Mouse (Mus musculus): ENCODE results near the gene Ticam1. TPM values are rescaled to one million over a fixed set of nuclear protein-coding genes. Genes with fewer than 3 reads are reported as not detected.

Ticam1 gene
- polyA plus RNA-seq, 1 experiment from 2014 or later = 2.9 TPM

DNA sequence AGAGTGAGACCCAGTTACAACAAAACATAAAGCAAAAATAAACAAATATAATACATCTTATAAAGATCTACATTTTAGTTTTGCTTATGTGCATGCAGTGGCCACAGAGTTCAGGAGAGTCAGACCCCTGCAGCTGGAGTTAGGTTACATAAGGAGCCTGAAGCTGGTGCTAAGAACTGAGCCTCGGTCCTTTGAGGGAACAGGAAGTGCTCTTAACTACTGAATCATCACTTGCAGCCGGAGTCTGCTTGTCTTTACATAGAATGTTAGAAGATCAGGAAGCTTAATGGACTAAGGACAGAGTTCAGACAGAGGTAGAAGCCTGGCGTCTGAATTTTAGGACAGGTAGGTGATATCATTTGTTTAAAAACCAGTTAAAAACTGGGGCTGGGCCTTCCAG lies 12.3 kb upstream of the Ticam1 start:
- H3K27me3 ChIP-seq (ENCODE audit: control insufficient read depth, insufficient read depth, low read length) = no peaks in the 10 kb centered on the region
- H3K9ac ChIP-seq (replicated peaks; ENCODE audit: low read length) = peak overlapping the region; percentile 70; the same call in 1 of the 2 replicates
- no peaks in the 10 kb centered on the region for H3K9me3 ChIP-seq (replicated peaks; ENCODE audit: control insufficient read depth, low read length)
- DNase-seq (ENCODE audit: low spot score) (no peak), ATAC-seq (replicated peaks; ENCODE audit: insufficient number of reproducible peaks, low FRiP score, low TSS enrichment, low read depth) (no peak)
- peak overlapping the region; percentile 87; the same call in 1 of the 2 replicates for H3K27ac ChIP-seq (replicated peaks; ENCODE audit: low read depth, low read length)
- peaks cover 3% of the 10 kb centered on the region; the same call in 1 of the 2 replicates for H3K4me1 ChIP-seq (ENCODE audit: control insufficient read depth, insufficient read depth, low read length)
- H3K36me3 ChIP-seq (replicated peaks; ENCODE audit: control insufficient read depth, insufficient read depth, low read depth, low read length) = peaks cover 3% of the 10 kb centered on the region
- H3K4me3 ChIP-seq (ENCODE audit: low read depth, low read length) = peak overlapping the region; percentile 52
- peak overlapping the region; percentile 81; the same call in 1 of the 2 replicates for H3K4me2 ChIP-seq (ENCODE audit: low read depth, low read length)
- 33% methylated on average over 3 of the region's 3 CpGs for WGBS

GRCm38 (mm10) chr17:56287830-56288229 lies 11.2 kb upstream of the Ticam1 start:
- Histone ChIP-seq H3K36me3 (replicated peaks; ENCODE audit: control insufficient read depth, insufficient read depth, low read depth, low read length) (peaks cover 3% of the 10 kb centered on the region), H3K4me2 (ENCODE audit: low read depth, low read length) (no peak overlapping the region), H3K27me3 (ENCODE audit: control insufficient read depth, insufficient read depth, low read length) (no peaks in the 10 kb centered on the region), H3K27ac (replicated peaks; ENCODE audit: low read depth, low read length) (no peak overlapping the region), H3K9me3 (replicated peaks; ENCODE audit: control insufficient read depth, low read length) (no peaks in the 10 kb centered on the region), H3K9ac (replicated peaks; ENCODE audit: low read length) (no peak overlapping the region), H3K4me1 (ENCODE audit: control insufficient read depth, insufficient read depth, low read length) (peaks cover 3% of the 10 kb centered on the region; the same call in 1 of the 2 replicates), H3K4me3 (ENCODE audit: low read depth, low read length) (no peak overlapping the region)
- 70% methylated on average over 3 of the region's 3 CpGs for WGBS
- DNase-seq (ENCODE audit: low spot score) (no peak), ATAC-seq (replicated peaks; ENCODE audit: insufficient number of reproducible peaks, low FRiP score, low TSS enrichment, low read depth) (no peak)

- H3K4me1 ChIP-seq (ENCODE audit: control insufficient read depth, insufficient read depth, low read length) = peaks cover 3% of the 10 kb centered on the region; the same call in 1 of the 2 replicates
- H3K27me3 ChIP-seq (ENCODE audit: control insufficient read depth, insufficient read depth, low read length) = no peaks in the 10 kb centered on the region
- peaks cover 7% of the 10 kb centered on the region for H3K36me3 ChIP-seq (replicated peaks; ENCODE audit: control insufficient read depth, insufficient read depth, low read depth, low read length)
Observed at GRCm38 (mm10) chr17:56285995-56286394, 9.4 kb upstream of the Ticam1 start.

GRCm38 (mm10) chr17:56283316-56283715 lies 6.7 kb upstream of the Ticam1 start:
- WGBS = 95% methylated on average over 8 of the region's 8 CpGs
- ATAC-seq (replicated peaks; ENCODE audit: insufficient number of reproducible peaks, low FRiP score, low TSS enrichment, low read depth) (no peak), DNase-seq (ENCODE audit: low spot score) (no peak)
- no peak overlapping the region for H3K4me3 ChIP-seq (ENCODE audit: low read depth, low read length)
- peaks cover 3% of the 10 kb centered on the region; the same call in 1 of the 2 replicates for H3K4me1 ChIP-seq (ENCODE audit: control insufficient read depth, insufficient read depth, low read length)
- H3K9me3 ChIP-seq (replicated peaks; ENCODE audit: control insufficient read depth, low read length) = no peaks in the 10 kb centered on the region
- H3K4me2 ChIP-seq (ENCODE audit: low read depth, low read length) = no peak overlapping the region
- no peak overlapping the region for H3K27ac ChIP-seq (replicated peaks; ENCODE audit: low read depth, low read length)
- H3K27me3 ChIP-seq (ENCODE audit: control insufficient read depth, insufficient read depth, low read length) = no peaks in the 10 kb centered on the region
- no peak overlapping the region for H3K9ac ChIP-seq (replicated peaks; ENCODE audit: low read length)
- peaks cover 7% of the 10 kb centered on the region for H3K36me3 ChIP-seq (replicated peaks; ENCODE audit: control insufficient read depth, insufficient read depth, low read depth, low read length)

More at GRCm38 (mm10) chr17:56285995-56286394, 9.4 kb upstream of the Ticam1 start:
- WGBS = 92% methylated on average over 11 of the region's 11 CpGs
- DNase-seq (ENCODE audit: low spot score) = no peak
- H3K27ac ChIP-seq (replicated peaks; ENCODE audit: low read depth, low read length) = no peak overlapping the region
- H3K9me3 ChIP-seq (replicated peaks; ENCODE audit: control insufficient read depth, low read length) = no peaks in the 10 kb centered on the region
- H3K4me3 ChIP-seq (ENCODE audit: low read depth, low read length) = no peak overlapping the region
- no peak overlapping the region for H3K4me2 ChIP-seq (ENCODE audit: low read depth, low read length)
- no peak for ATAC-seq (replicated peaks; ENCODE audit: insufficient number of reproducible peaks, low FRiP score, low TSS enrichment, low read depth)
- H3K9ac ChIP-seq (replicated peaks; ENCODE audit: low read length) = no peak overlapping the region

DNA sequence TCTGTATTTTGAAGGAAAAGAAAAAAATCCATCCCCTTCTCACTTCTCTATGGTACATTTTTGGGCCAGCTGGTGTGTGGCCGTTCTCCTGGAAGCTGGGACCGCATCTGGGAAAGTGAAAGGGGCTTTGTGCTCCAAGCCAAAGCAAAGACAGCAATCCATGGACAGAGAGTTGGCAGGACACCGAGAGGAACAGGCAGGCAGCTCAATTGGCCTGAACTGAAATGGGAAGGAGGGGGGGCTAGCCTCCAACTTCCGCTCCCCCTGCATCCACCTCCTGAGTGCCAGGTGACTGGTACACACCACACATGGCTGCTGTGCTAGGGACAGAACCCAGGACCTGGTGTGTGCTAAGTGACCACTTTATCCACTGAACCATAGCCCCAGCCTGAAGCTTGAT lies 6.2 kb upstream of the Ticam1 start:
- H3K4me3 ChIP-seq (ENCODE audit: low read depth, low read length) = no peak overlapping the region
- peaks cover 3% of the 10 kb centered on the region; the same call in 1 of the 2 replicates for H3K4me1 ChIP-seq (ENCODE audit: control insufficient read depth, insufficient read depth, low read length)
- 89% methylated on average over 4 of the region's 4 CpGs for WGBS
- no peaks in the 10 kb centered on the region for H3K27me3 ChIP-seq (ENCODE audit: control insufficient read depth, insufficient read depth, low read length)
- no peak overlapping the region for H3K4me2 ChIP-seq (ENCODE audit: low read depth, low read length)
- ATAC-seq (replicated peaks; ENCODE audit: insufficient number of reproducible peaks, low FRiP score, low TSS enrichment, low read depth) (no peak), DNase-seq (ENCODE audit: low spot score) (no peak)
- H3K27ac ChIP-seq (replicated peaks; ENCODE audit: low read depth, low read length) = no peak overlapping the region
- H3K9me3 ChIP-seq (replicated peaks; ENCODE audit: control insufficient read depth, low read length) = no peaks in the 10 kb centered on the region
- peaks cover 7% of the 10 kb centered on the region for H3K36me3 ChIP-seq (replicated peaks; ENCODE audit: control insufficient read depth, insufficient read depth, low read depth, low read length)
- no peak overlapping the region for H3K9ac ChIP-seq (replicated peaks; ENCODE audit: low read length)

GRCm38 (mm10) chr17:56281193-56281592 lies 4.6 kb upstream of the Ticam1 start:
- Histone ChIP-seq H3K9ac (replicated peaks; ENCODE audit: low read length) (no peak overlapping the region), H3K27me3 (ENCODE audit: control insufficient read depth, insufficient read depth, low read length) (no peaks in the 10 kb centered on the region), H3K36me3 (replicated peaks; ENCODE audit: control insufficient read depth, insufficient read depth, low read depth, low read length) (peaks cover 7% of the 10 kb centered on the region), H3K4me3 (ENCODE audit: low read depth, low read length) (no peak overlapping the region), H3K9me3 (replicated peaks; ENCODE audit: control insufficient read depth, low read length) (no peaks in the 10 kb centered on the region), H3K4me1 (ENCODE audit: control insufficient read depth, insufficient read depth, low read length) (no peaks in the 10 kb centered on the region), H3K27ac (replicated peaks; ENCODE audit: low read depth, low read length) (no peak overlapping the region), H3K4me2 (ENCODE audit: low read depth, low read length) (no peak overlapping the region)
- DNase-seq (ENCODE audit: low spot score) = no peak
- 90% methylated on average over 12 of the region's 12 CpGs for WGBS
- ATAC-seq (replicated peaks; ENCODE audit: insufficient number of reproducible peaks, low FRiP score, low TSS enrichment, low read depth) = no peak

GRCm38 (mm10) chr17:56279481-56280155 lies 3.0 kb upstream of the Ticam1 start:
- Histone ChIP-seq H3K27ac (replicated peaks; ENCODE audit: low read depth, low read length) (no peak overlapping the region), H3K4me1 (ENCODE audit: control insufficient read depth, insufficient read depth, low read length) (no peaks in the 10 kb centered on the region; the same call in 1 of the 2 replicates), H3K9me3 (replicated peaks; ENCODE audit: control insufficient read depth, low read length) (no peaks in the 10 kb centered on the region), H3K9ac (replicated peaks; ENCODE audit: low read length) (no peak overlapping the region), H3K36me3 (replicated peaks; ENCODE audit: control insufficient read depth, insufficient read depth, low read depth, low read length) (peaks cover 7% of the 10 kb centered on the region), H3K27me3 (ENCODE audit: control insufficient read depth, insufficient read depth, low read length) (no peaks in the 10 kb centered on the region), H3K4me3 (ENCODE audit: low read depth, low read length) (no peak overlapping the region), H3K4me2 (ENCODE audit: low read depth, low read length) (no peak overlapping the region)
- 87% methylated on average over 12 of the region's 12 CpGs for WGBS
- DNase-seq (ENCODE audit: low spot score) (no peak), ATAC-seq (replicated peaks; ENCODE audit: insufficient number of reproducible peaks, low FRiP score, low TSS enrichment, low read depth) (no peak)

DNA sequence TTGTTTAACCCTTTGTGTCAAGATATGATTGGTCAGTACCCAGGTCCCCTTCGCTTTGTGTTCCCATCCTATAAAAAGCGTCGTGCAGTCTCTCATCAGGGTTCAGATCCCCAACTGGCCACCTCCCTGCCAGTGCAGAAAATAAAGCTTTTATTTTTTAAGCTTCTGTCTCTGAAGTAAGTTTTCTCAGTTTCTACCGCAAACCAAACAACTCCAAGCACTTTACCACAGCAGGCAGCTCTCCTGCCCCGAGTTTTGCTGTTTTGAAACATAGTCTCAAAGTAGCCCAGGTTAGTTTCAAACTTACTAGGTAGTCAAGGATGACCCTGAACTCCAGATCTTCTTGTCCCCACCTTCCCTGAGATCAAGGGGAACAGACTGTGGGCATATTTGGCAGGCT lies 1.8 kb upstream of the Ticam1 start:
- H3K27ac ChIP-seq (replicated peaks; ENCODE audit: low read depth, low read length) = no peak overlapping the region
- no peaks in the 10 kb centered on the region; the same call in 1 of the 2 replicates for H3K4me1 ChIP-seq (ENCODE audit: control insufficient read depth, insufficient read depth, low read length)
- H3K27me3 ChIP-seq (ENCODE audit: control insufficient read depth, insufficient read depth, low read length) = no peaks in the 10 kb centered on the region
- DNase-seq (ENCODE audit: low spot score) (no peak), ATAC-seq (replicated peaks; ENCODE audit: insufficient number of reproducible peaks, low FRiP score, low TSS enrichment, low read depth) (no peak)
- WGBS = 93% methylated on average over 5 of the region's 5 CpGs
- peaks cover 4% of the 10 kb centered on the region for H3K36me3 ChIP-seq (replicated peaks; ENCODE audit: control insufficient read depth, insufficient read depth, low read depth, low read length)
- no peak overlapping the region for H3K9ac ChIP-seq (replicated peaks; ENCODE audit: low read length)
- H3K9me3 ChIP-seq (replicated peaks; ENCODE audit: control insufficient read depth, low read length) = no peaks in the 10 kb centered on the region
- H3K4me3 ChIP-seq (ENCODE audit: low read depth, low read length) = no peak overlapping the region
- H3K4me2 ChIP-seq (ENCODE audit: low read depth, low read length) = no peak overlapping the region

Measured in embryonic facial prominence, embryonic 11.5 days (tissue).